Comparison of ENCODE assay signal across 19 mouse cellular contexts in genomic region chr4:55102382-55102781, GRCm38 (mm10).
DNase-seq lines count a peak whose midpoint lies in the region; TF ChIP-seq lines count a peak whose summit lies in the region.
"Had no signal": no experiment of that assay in that cellular context is flagged by ENCODE, and none has a peak within 500 bp of the region (broad histone marks: within the 10 kb centered on the region; RNA-seq: fewer than 3 reads in every experiment).

No protein-coding gene starts in this region.

- H3K27me3 ChIP-seq in MEL (ENCODE audit: control insufficient read depth in 1 of 2, insufficient read depth in 2 of 2, low read length in 2 of 2): no peaks in the 10 kb centered on the region
- H3K27me3 ChIP-seq: embryonic facial prominence, embryonic 13.5 days; embryonic facial prominence, embryonic 15.5 days; forebrain, embryonic 12.5 days had no signal

- H3K9ac ChIP-seq in MEL (ENCODE audit: control insufficient read depth, low read depth, low read length, poor library complexity, severe bottlenecking): no peak overlapping the region
- H3K9ac ChIP-seq: embryonic facial prominence, embryonic 13.5 days; embryonic facial prominence, embryonic 15.5 days; forebrain, embryonic 12.5 days had no signal

- no peak for DNase-seq in MEL (ENCODE audit: low read depth, low spot score)
- DNase-seq in kidney, postnatal 25 days: no peak
- no peak for DNase-seq in embryo, embryonic 11 days
- DNase-seq: adrenal gland, adult 2 months; adrenal gland, postnatal 10 days; adrenal gland, postnatal 25 days; B cell, adult 2 months; cerebellum, adult 11-12 months; cerebellum, adult 2 months; cerebellum, adult 9-10 months; cerebellum, postnatal 10 days; cerebellum, postnatal 25 days had no signal

- H3K4me3 ChIP-seq in MEL (ENCODE audit: control insufficient read depth in 1 of 2, insufficient read depth in 1 of 2, low read depth in 2 of 2, low read length in 2 of 2): no peak overlapping the region
- no peak overlapping the region for H3K4me3 ChIP-seq in bone marrow macrophage, adult 2 months (ENCODE audit: insufficient read depth, low read length)
- H3K4me3 ChIP-seq in macrophage (ENCODE audit: inconsistent target): no peak overlapping the region
- H3K4me3 ChIP-seq: embryonic facial prominence, embryonic 13.5 days; embryonic facial prominence, embryonic 15.5 days; erythroblast, embryonic 14.5 days; forebrain, embryonic 10.5 days; forebrain, embryonic 12.5 days had no signal

- peaks cover 0 to 8% of the 10 kb centered on the region in 2 experiments; a peak in 2 of 4 replicates for H3K36me3 ChIP-seq in MEL (ENCODE audit: control insufficient read depth in 1 of 2, insufficient read depth in 2 of 2, low read length in 2 of 2)
- H3K36me3 ChIP-seq in macrophage (ENCODE audit: inconsistent target): no peaks in the 10 kb centered on the region
- H3K36me3 ChIP-seq: embryonic facial prominence, embryonic 13.5 days; embryonic facial prominence, embryonic 15.5 days; forebrain, embryonic 10.5 days; forebrain, embryonic 12.5 days had no signal

- no peak overlapping the region for H3K27ac ChIP-seq in MEL (ENCODE audit: control insufficient read depth, low read depth, low read length)
- H3K27ac ChIP-seq in bone marrow macrophage, adult 2 months (ENCODE audit: insufficient read depth, low read depth, low read length): peak overlapping the region; percentile 83
- H3K27ac ChIP-seq in macrophage: peak overlapping the region; percentile 57
- H3K27ac ChIP-seq: embryonic facial prominence, embryonic 13.5 days; embryonic facial prominence, embryonic 15.5 days; forebrain, embryonic 10.5 days; forebrain, embryonic 12.5 days had no signal

- 0 out of 4 replicates have a peak, but pooled peaks cover 0 to 3% of the 10 kb centered on the region in 2 experiments for H3K4me1 ChIP-seq in MEL (ENCODE audit: control insufficient read depth in 1 of 2, insufficient read depth in 2 of 2, low read length in 2 of 2)
- H3K4me1 ChIP-seq in bone marrow macrophage, adult 2 months (ENCODE audit: control insufficient read depth, insufficient read depth, low read length): peaks cover 44% of the 10 kb centered on the region
- H3K4me1 ChIP-seq: forebrain, embryonic 12.5 days had no signal

- no peaks in the 10 kb centered on the region for H3K9me3 ChIP-seq in MEL (replicated peaks; ENCODE audit: insufficient read depth, low read length)
- H3K9me3 ChIP-seq: embryonic facial prominence, embryonic 13.5 days; embryonic facial prominence, embryonic 15.5 days; forebrain, embryonic 10.5 days; forebrain, embryonic 12.5 days had no signal

- 55% methylated on average over 3 of the region's 3 CpGs for WGBS in macrophage (ENCODE audit: missing documents)

- no peak for TF ChIP-seq RAD21 in MEL (IDR thresholded peaks at IDR 0.05; ENCODE audit: low read depth, low read length)

- no peak for TF ChIP-seq CTCF in MEL (IDR thresholded peaks at IDR 0.05 in 2 of 3, conservative IDR thresholded peaks at IDR 0.05 in 1 of 3; ENCODE audit: control insufficient read depth in 1 of 3, insufficient read depth in 1 of 3, low read depth in 2 of 3, low read length in 3 of 3, poor library complexity in 1 of 3, severe bottlenecking in 1 of 3)
- no peak for TF ChIP-seq CTCF in bone marrow macrophage, adult 2 months (IDR thresholded peaks at IDR 0.05; ENCODE audit: low read depth, low read length)

- TF ChIP-seq EP300 in MEL (IDR thresholded peaks at IDR 0.05; ENCODE audit: low read depth in 1 of 2, low read length in 2 of 2): no peak

- H3K79me2 ChIP-seq in MEL (ENCODE audit: control insufficient read depth, insufficient read depth, low read length, poor library complexity) (no peaks in the 10 kb centered on the region), macrophage (ENCODE audit: inconsistent target) (no peaks in the 10 kb centered on the region)

- no peak for TF ChIP-seq POLR2A in MEL (IDR thresholded peaks at IDR 0.05; ENCODE audit: control insufficient read depth in 1 of 2, insufficient read depth in 1 of 2, low read depth in 1 of 2, low read length in 2 of 2, poor library complexity in 1 of 2)
- TF ChIP-seq POLR2A in bone marrow macrophage, adult 2 months (IDR thresholded peaks at IDR 0.05; ENCODE audit: borderline replicate concordance, low read depth, low read length): no peak

TF ChIP-seq in MEL, 35 proteins besides CTCF, POLR2A, EP300 and RAD21:
- TF ChIP-seq MAX (IDR thresholded peaks at IDR 0.05; ENCODE audit: low read length) (no peak), ZNF384 (IDR thresholded peaks at IDR 0.05; ENCODE audit: low read depth, low read length) (peak; percentile 38; the same call in 1 of the 2 replicates), CHD1 (IDR thresholded peaks at IDR 0.05; ENCODE audit: low read depth, low read length) (no peak), CHD2 (IDR thresholded peaks at IDR 0.05; ENCODE audit: low read length) (no peak), BHLHE40 (IDR thresholded peaks at IDR 0.05; ENCODE audit: borderline replicate concordance, low read depth, low read length) (no peak), JUND (IDR thresholded peaks at IDR 0.05; ENCODE audit: low read depth, low read length) (no peak)
